Mouse (Mus musculus) cerebellum, adult (tissue): ENCODE results near the gene Gpr158.
A peak's percentile ranks its signal among the peaks of the same experiment; 100 is the strongest.
"Not testable (repeated sequence)": the region's sequence is repeated elsewhere in the genome, so short reads cannot be mapped to it uniquely, and the experiment has no call there.

Experiments
- ATAC-seq: cut with Nextera tagmentation; 2 replicates; pipeline ENCODE4 v1.9.2; 2017; ENCODE audit warnings: mild to moderate bottlenecking, moderate library complexity, mixed read lengths; ENCODE audit not compliant: insufficient number of reproducible peaks, low FRiP score, low TSS enrichment

Gene Gpr158

GRCm38 (mm10) chr2:21367345-21368111 is at the start of gene Gpr158:
TSS of gene Gpr158 (plus strand) at chr2:21367542.
- peak; percentile 96 for ATAC-seq

GRCm38 (mm10) chr2:21343821-21344220 is 23.5 kb upstream of the Gpr158 start:
- ATAC-seq = peak; percentile 100

GRCm38 (mm10) chr2:21368351-21369170 is 1.2 kb downstream of the Gpr158 start:
- peak; percentile 29; the same call in 1 of the 2 replicates for ATAC-seq

GRCm38 (mm10) chr2:21369171-21369485 is 1.8 kb downstream of the Gpr158 start:
- ATAC-seq = no peak

- ATAC-seq = peak; percentile 54
These were observed 2.2 kb downstream of the Gpr158 start for GRCm38 (mm10) chr2:21369556-21369955.

GRCm38 (mm10) chr2:21379516-21379915 is 12.2 kb downstream of the Gpr158 start:
- ATAC-seq = no peak

- no peak for ATAC-seq
These were observed 25.4 kb downstream of the Gpr158 start for GRCm38 (mm10) chr2:21392727-21393126.

GRCm38 (mm10) chr2:21397347-21397746 is 30.0 kb downstream of the Gpr158 start:
- no peak for ATAC-seq

GRCm38 (mm10) chr2:21399657-21400056 is 32.3 kb downstream of the Gpr158 start:
- peak; percentile 49; the same call in 1 of the 2 replicates for ATAC-seq

- no peak for ATAC-seq
These were observed 38.3 kb downstream of the Gpr158 start for GRCm38 (mm10) chr2:21405617-21406016.

- ATAC-seq = no peak
These were observed 40.2 kb downstream of the Gpr158 start for GRCm38 (mm10) chr2:21407443-21407985.

- no peak for ATAC-seq
These were observed 41.5 kb downstream of the Gpr158 start for GRCm38 (mm10) chr2:21408821-21409220.

GRCm38 (mm10) chr2:21430288-21430687 is 62.9 kb downstream of the Gpr158 start:
- no peak for ATAC-seq

GRCm38 (mm10) chr2:21431182-21431581 is 63.8 kb downstream of the Gpr158 start:
- no peak for ATAC-seq

GRCm38 (mm10) chr2:21439626-21440025 is 72.3 kb downstream of the Gpr158 start:
- no peak for ATAC-seq

- ATAC-seq = not testable (repeated sequence)
These were observed 93.3 kb downstream of the Gpr158 start for GRCm38 (mm10) chr2:21460606-21461005.

- ATAC-seq = no peak
These were observed 107.6 kb downstream of the Gpr158 start for GRCm38 (mm10) chr2:21474957-21475356.

GRCm38 (mm10) chr2:21496881-21497280 is 129.5 kb downstream of the Gpr158 start:
- ATAC-seq = no peak

GRCm38 (mm10) chr2:21497965-21498364 is 130.6 kb downstream of the Gpr158 start:
- peak; percentile 52; the same call in 1 of the 2 replicates for ATAC-seq

- no peak for ATAC-seq
These were observed 132.1 kb downstream of the Gpr158 start for GRCm38 (mm10) chr2:21499399-21499798.

- no peak for ATAC-seq
These were observed 140.1 kb downstream of the Gpr158 start for GRCm38 (mm10) chr2:21507449-21507848.
